Mouse (Mus musculus) skeletal muscle tissue, adult 2 months (tissue): Measurements from ENCODE around the gene Ccdc24.
A peak's percentile ranks its signal among the peaks of the same experiment; 100 is the strongest.

ENCODE experiments used
- DNase-seq: peaks from one replicate; pipeline ENCODE4 v3.0.0-alpha.2; 2012; ENCODE audit warnings: low read depth, low spot score

The Ccdc24 gene

DNA sequence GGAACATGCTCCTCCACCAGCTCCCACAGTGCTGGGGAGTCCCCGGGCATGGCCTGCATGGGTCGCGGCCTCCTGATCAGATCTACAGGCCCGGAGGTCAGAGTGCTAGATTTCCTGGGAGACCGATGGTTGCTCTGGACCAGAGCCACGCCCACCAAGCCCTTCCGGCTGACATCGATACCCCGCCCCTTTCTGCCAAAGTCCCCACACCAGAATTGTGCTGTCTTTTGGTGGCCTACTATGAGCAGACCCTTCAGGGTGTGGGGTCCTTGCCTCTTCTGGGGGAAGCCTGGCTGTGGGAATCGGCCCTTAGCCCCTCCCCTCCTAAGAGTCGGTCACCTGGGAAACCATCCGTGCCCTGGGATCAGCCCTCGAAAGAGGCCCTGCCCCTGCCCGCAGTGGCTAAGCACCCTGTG lies at the start of gene Ccdc24:
Gene Ccdc24 (minus strand): TSS at position 87 of the 416 bp plus-strand sequence.
- DNase-seq: no peak

DNA sequence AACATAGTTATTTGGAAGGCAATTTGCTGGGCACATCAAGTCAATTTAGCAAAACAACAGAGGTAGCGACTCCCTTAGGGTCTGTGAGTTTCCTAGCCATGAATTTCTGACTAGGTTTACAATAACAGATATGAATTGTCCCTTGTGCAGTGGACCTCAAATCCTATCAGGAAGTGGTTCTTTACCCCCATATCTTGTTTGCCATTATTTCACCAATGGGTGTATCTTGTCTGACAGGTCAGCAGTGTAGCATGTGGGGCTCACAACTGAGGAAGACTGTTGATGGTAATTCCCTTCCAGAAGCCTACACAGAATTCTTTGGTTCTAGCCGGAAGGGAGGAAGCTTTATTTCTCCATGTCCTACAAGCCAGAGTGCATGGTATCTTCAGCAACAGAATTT lies 49.0 kb upstream of the Ccdc24 start:
- no peak for DNase-seq

DNA sequence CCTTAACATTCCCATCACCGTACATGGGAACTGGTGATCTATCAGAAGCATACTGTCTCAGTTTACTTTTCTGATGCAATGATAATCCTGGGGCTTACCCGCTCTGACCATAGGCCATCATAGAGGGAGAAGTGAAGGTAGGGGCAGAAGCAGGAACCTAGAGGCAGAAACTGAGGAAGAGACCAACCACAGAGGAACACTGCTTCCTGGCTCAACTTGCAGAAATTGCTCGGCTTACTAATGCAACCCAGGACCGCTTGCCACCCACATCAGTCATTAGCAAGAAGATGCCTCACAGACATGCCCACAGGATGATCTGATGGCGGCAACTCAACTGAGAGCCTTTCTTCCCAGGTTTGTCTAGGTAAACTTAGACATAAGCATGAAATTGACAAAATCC lies 46.4 kb upstream of the Ccdc24 start:
- no peak for DNase-seq

DNA sequence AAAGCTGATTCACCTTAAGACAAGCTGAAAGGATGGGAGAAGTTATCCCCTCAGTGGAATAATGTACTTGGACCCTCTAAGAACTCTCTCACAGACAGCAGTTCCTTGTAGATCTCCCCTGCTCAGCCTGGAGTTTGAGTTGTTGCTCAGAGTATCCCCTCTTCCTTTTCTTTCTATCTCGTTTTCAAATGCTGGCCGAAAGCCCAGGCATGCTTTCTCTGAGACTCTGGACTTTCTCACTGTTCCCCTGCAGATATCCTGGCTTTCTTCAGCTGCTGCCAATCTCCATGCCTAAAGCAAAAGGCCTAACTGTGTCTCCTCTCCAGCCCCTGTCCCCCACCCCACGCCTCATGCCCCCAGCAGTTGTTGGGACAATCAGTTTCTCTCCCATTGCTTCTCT lies 45.9 kb upstream of the Ccdc24 start:
- no peak for DNase-seq

DNA sequence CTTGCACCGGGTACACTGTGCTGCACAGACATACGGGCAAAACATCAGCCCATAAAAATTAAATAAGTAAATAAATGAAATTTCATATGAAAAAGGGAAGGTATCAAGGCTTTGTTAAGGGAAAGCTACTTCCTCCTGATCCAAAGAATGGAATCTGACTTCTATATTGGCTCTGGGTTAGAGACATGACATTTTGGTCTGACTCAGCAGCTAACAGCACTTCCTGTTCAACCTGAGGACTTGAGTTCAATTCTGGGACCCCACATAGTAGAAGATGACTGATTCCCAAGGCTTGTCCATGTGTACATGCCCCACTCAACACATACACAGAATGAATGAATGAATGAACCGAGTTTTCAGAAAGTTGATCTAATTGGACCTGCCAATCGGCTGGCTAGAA lies 45.5 kb upstream of the Ccdc24 start:
- DNase-seq: no peak

DNA sequence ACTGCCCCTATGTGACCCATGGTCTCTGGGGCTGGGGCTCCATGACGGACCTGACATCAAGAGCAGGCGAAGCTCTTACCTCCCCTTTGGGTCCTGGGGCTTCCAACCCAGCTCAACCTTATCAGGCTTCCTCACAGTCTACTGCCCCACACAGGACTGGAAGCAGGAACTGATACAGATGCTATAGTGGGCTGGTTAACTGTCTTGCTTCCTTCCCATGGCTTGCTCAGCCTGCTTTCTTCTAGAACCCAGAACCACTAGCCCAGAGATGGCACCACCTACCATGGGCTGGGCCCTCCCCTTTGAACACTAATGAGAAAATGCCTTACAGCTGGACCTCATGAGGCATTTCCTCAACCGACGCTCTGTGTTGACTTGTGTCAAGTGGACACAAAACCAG lies 45.0 kb upstream of the Ccdc24 start:
- DNase-seq: no peak

DNA sequence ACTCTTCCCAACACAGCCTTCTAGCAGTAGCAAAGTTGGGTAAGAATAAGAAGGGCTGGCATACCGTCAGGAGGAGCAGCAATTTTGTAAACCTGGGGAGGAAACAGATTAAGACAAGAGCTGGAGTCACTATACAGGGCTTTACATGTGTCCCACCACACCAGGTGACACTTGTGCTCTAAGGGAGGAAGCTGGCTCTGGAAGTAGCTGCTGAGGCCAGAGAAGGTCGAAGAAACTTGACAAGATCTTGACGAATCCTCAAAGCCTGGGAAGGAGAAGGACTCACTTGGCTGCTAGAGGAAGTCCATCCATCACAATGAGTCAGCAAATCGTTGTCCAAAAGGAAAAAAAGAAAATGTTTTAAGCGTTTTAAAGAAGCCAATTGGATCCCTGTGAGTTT lies 44.0 kb upstream of the Ccdc24 start:
- no peak for DNase-seq

DNA sequence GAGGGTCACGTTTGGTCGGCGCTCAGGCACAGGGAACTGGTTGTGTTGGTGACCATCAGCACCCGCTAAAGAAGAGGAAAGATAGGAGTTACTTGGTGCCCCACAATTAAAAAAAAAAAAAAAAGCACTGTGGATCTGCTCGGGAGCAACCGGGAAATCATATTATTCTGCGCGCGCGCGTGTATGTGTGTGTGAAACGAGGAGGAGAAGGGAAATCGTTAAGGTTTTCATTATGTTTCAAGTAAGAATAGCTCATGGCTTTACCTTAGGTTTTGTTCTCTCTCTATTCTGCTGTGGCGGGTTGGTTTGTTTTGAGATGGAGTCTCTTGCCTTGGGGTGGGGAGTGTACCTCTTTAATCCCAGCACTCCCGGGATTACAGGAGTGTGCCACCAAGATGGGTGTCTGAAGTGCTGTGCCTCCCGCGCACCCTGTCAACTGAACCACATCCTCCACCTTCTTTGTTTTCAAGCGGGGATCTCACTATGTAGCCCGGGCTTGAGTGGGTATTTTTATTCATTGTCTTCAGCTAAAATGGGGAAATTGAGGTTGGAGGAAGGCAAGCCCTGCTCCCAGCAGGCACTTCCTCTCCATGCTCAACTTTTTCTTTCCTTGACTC lies 43.2 kb upstream of the Ccdc24 start:
- DNase-seq: no peak

DNA sequence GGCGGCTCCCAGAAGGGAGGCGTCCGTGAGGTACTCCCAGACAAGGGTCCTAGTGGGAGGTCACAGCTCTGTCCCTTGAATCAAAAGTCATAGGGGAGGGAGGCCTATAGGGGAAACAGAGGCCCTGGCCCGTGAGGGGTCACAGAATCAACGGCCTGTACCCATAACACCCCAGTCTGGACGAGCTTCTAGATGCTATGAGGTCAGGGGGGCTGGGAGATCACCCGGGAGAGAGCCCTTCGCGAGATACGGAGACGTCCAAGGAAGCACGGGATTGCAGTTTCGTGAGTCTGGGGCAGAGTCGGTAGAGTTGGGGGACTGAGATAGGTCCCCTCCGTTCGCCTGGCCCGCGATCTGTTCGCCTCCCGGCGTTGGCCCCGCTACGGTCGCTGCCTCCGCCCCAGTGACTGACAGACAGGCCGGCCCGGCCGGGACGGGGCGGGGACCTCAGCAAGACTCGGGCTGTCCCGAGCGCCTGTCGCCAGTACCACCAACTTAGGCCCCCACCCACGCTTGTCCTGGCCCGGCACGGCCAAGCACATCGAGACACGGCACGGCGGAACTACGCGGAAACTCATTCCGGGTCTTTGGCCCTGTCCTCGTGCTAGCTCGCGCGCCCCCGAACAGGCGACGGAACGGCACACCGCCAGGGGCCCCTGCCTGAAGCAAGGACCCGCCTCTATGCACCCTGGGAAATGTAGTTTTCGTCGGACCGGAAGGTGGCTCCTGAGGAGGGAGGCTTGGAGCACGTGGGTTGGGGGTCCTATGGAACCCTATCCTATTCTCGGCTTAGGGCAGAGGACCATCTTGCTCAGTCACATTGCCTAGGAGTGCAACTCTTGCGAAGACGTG lies 42.5 kb upstream of the Ccdc24 start, which contains the start of gene Ipo13:
Gene Ipo13 (minus strand): TSS at position 409 of the 852 bp plus-strand sequence.
- DNase-seq: peak; percentile 78

DNA sequence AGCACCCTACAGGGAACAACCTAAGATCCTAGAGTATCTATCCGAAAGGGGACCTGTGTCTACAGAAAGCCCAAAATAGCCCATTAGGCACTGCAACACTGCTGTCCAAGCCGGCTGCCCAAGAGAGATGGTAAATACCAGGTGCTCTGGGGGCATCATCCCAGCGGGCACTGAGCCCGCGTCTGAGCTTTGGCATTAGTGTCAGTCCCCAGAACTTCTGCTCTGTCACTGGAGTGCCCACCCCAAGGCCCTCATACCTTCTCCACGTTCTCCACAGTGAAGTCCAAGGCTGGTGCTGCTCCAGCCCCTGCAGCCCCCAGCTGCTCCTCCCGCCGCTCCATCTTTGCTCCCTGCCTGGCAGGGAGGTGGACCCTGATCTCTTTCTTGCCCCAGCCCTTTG lies 41.7 kb upstream of the Ccdc24 start:
- DNase-seq: peak; percentile 86

DNA sequence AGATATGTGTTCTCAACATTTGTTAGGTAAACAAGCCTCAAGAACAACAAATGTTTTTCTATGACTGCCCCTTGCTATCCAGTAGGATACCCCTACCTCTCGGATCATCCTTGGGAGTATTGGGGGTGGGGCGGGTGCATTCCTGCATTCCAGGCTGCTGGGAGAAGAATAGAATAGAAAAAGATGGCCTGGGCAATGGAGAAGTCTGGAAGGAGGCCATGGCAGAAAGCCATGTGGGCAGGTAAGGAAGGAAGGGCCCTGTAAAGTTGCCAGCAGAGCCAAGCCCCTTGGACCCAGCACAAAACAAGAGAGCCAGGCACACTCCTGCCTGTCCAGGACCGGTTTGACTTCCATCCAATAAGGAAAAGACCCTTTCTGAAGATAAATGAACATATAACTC lies 41.1 kb upstream of the Ccdc24 start:
- DNase-seq: no peak

DNA sequence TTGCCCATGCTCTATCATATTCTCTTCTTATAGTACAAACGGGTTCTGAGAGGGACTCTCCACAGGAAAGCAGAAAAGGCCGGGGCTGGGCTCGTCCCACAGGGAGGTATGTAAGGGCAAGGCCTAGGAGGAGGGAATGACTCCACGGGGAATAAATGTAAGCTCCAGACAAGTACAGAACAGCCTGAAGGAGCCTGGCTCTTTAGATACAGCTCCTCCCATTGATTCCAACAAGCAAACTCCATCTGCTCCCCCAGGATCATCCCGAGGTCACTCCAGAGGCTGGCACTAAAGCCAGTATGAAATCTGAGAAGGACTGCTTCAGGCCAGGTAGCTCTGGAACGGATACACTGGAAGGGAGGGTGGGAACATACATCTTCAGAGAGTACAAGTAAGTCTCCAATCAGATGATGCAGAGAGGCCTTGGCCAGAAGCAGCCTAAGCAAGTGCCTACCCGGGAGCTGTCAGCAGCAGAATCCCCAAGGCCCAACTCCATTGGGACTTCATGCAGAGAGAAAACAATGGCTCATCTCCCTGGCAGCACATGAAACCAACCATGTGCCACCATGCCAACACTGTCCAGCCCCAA lies 40.4 kb upstream of the Ccdc24 start:
- DNase-seq: peak; percentile 47

DNA sequence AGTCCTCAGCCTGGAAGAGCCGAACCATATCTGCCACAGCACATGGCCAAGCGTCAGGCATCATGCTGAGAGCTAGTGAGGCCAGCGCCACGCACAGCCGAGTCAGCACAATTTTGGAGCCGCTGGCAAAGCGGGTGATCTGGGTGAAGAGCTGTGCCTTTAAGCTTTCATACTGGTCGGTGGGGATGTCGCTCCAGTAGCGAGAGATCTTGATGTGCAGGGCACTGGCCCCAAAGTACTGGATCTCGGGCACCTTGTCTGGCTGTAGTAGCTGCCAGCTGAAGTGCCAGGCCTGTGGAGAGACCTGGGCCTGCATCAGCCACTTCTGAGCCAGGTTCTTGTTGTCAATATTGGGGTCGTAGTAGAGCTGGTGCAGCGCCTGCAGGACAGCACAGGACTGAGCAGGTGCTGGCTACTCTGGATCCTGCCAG lies 39.8 kb upstream of the Ccdc24 start:
- DNase-seq: no peak

DNA sequence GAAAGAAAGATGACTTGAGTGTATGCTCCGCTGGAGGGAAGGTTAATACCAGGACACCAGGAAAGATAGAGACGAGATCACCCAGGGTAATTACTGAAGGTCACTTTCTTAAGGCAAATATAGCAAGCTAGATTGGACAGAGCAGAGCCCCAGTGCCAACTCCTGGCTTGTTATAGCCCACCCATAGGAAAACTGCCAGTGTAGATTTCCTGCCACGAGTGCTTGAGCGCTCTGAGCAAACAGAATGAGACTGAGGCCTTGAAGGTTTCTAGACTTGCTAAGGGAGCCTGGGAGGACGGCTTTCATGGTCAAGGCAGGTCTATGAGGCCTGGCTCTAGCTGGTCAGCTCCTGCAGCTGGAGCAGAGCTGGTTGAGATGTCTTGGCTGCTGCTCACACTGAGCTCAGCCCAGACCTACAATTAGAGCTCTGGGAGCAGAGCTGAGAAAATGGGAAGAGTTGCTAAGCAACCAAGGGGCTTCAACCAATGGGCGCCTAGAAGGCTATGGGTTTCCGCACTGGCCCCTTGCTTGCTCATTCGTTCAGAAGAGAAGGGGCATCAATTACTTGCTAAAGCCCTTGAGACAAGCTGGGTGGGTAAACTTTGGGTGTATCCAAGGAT lies 36.6 kb upstream of the Ccdc24 start:
- no peak for DNase-seq

DNA sequence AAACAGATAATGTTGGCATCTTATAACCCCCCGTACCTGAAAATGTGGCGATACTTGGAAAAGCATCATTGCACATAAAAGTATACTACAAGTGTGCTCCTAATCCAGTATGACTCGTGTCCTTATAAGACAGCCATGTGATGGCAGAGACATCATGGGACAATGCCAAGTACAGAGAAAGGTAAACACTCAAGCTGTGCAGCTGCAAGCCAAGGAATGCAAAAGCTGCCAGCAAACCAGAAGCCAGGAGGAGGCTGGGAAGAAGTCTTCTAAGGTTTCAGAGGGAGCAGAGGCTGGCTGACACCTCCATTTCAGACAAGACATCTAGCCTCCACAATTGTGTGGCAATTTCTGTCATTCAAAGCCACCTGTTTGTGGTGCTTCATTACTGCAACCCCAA lies 33.8 kb upstream of the Ccdc24 start:
- peak; percentile 90 for DNase-seq

DNA sequence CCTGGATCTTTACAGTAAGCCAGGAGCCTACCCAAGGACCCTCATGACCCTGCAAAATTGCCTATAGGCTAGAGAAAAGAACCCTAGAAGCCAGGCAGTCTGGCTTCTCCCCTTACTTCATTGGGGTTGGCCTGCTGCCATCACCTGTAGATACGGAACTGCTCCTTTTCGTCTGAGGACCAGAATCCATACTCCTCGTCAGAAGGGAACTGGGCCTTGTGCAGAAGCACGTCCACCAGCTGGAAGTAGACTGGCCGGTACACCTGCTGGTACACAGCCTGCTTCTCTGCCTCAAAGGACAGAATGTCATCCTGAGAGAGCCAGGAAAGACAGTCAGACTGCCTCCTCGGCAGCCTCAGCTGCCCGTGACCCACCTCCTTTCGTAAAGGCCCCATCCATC lies 32.4 kb upstream of the Ccdc24 start:
- no peak for DNase-seq

DNA sequence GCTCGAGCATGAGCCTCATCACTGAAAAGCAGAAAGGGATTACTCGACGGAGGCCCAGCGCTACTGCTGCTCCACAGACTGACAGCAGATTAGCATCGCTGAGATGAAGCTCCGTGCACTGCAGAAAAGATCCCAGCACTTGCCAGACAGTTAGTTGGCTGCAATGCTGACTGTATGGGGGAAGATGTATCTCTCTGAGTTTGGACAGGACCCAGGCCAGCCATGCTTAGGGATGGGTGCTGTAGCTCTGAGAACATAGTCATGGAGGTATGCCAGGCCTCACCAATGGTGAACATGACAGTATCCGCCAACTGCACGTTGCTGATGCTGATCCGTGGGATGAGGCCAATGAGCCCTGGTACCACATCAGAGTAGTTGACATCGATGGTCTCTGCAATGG lies 31.7 kb upstream of the Ccdc24 start:
- no peak for DNase-seq

DNA sequence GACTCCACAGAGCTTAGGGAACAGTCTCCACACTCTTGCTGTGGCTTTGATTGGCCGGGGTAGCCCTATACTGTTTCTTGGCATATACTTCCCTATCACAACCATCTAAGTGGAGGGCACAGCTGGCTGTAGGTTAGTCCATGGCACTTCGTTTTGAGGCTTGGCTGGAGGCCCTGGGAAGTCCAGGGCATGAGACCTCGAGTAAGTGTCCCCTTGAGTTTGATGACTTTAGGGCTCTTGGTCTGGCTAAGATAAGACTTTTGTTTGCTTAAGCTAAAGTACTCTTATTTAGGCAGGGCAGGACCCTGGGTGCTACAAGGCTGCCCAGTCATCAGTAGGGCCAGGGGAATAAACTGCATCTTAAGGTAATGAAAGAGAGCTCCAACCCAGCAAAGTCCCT lies 25.8 kb upstream of the Ccdc24 start:
- no peak for DNase-seq

DNA sequence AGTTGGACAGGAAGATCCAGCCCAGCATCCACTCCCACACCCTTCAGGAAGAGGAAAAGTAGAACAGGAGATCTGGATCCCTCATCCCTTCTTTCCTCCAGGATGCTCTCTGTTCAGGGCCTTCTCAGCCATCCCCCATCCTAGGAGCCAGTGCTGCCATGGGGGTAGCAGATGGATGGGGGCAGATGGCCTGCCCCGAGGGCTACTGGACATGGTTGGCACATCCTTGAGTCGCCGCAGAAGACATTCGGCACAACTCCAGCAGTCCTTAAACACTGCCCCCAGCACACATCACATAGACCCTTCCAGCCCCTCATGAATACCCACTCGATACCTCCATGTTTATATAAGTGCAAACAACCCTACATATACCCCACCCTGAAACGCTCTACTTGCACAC lies 23.7 kb upstream of the Ccdc24 start:
- DNase-seq: no peak

DNA sequence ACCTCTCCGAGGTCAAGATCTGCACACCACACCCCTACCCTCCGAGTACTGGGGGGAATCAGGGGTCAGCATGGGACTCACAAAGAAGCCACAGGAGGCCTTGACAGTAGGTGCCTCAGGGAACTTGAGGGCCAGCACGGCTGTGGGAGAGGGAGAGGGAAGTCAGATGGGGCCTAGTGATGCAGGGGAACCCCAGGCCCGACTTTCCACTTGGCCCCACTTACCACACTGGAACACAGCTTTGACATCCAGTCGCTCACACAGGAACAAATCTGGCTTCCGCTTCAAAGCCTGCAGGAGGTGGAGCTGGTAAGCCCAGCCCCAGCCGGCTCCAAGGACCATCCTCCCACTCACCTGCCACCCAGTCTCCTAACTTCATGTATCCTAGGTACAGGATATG lies 23.0 kb upstream of the Ccdc24 start:
- DNase-seq: no peak

DNA sequence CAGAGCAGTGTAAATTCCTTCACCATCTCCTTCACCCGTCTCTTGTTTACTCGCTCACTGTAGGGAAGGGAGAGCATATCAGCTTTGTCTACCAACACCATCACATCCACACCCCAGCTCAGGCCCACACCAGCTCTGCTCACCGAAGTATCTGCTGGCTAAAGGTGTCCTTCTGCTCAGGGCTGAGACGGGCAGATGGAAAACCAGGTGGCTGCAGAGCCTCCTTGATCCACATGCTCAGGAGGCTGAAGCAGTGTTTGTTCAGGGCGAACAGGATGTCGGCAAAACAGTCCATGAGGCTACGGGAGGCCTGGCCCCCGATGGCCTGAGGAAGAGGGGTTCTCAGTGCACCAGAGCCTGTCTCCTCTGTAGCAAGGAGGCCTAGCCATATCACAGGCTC lies 22.2 kb upstream of the Ccdc24 start:
- no peak for DNase-seq

DNA sequence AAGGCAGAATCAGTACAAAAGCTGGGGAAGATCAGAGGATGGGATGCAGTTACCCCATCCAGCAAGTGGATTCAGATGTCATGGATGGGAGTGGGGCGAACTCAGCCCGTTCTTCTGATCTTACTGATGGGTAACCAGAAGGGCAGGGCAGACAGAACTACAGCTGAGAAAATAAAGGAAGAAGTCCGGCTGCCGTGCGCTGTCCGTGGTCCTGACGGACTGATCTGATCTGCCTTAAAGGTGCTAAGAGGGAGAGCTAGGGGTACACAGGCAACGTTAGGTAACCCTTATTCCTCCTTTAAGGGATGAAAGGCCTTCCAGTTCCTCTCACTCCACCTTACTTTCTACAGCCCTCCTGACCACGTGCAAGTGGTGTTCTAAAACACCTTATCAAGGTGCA lies 21.0 kb upstream of the Ccdc24 start:
- no peak for DNase-seq
